Mouse (Mus musculus) brain, embryonic 14.5 days (tissue): ENCODE data around the gene Cblc.
"Not testable (repeated sequence)": the region's sequence is repeated elsewhere in the genome, so short reads cannot be mapped to it uniquely, and the experiment has no call there.

ENCODE experiments used
- CTCF ChIP-seq: fragments of 200-500 bp; IDR thresholded peaks from 2 replicates; pipeline ENCODE4 v1.5.1; 2012; ENCODE audit warnings: inconsistent platforms, mild to moderate bottlenecking, moderate library complexity, borderline replicate concordance; ENCODE audit not compliant: insufficient read depth, insufficient read length; ENCODE audit errors: extremely low read depth
- POLR2A ChIP-seq: fragments of 200-500 bp; IDR thresholded peaks from 2 replicates; pipeline ENCODE4 v1.6.1; 2012; ENCODE audit warnings: mild to moderate bottlenecking, inconsistent platforms, borderline replicate concordance; ENCODE audit not compliant: poor library complexity, insufficient read depth, insufficient read length, severe bottlenecking; ENCODE audit errors: extremely low read depth

GRCm38 (mm10) chr7:19791504-19791903, 5.1 kb downstream of the Cblc start:
- not testable (repeated sequence) for TF ChIP-seq CTCF, POLR2A
